Mouse (Mus musculus): Measurements from ENCODE around the gene Timm50.

Timm50 gene

GRCm38 (mm10) chr7:28311926-28312543 lies at the start of gene Timm50:
TSS of gene Timm50 (minus strand) at chr7:28312072.
- DNase-seq (ENCODE audit: low spot score), result peak; percentile 99

GRCm38 (mm10) chr7:28360291-28360690 lies 48.4 kb upstream of the Timm50 start:
- no peak for DNase-seq (ENCODE audit: low spot score)

- no peak for DNase-seq (ENCODE audit: low spot score)
These were observed 48.0 kb upstream of the Timm50 start for GRCm38 (mm10) chr7:28359854-28360253.

- DNase-seq (ENCODE audit: low spot score), result no peak
These were observed 46.6 kb upstream of the Timm50 start for GRCm38 (mm10) chr7:28358431-28358830.

- DNase-seq (ENCODE audit: low spot score), result no peak
These were observed 46.1 kb upstream of the Timm50 start for GRCm38 (mm10) chr7:28357984-28358383.

- peak; percentile 58 for DNase-seq (ENCODE audit: low spot score)
These were observed 45.1 kb upstream of the Timm50 start for GRCm38 (mm10) chr7:28356981-28357380.

GRCm38 (mm10) chr7:28355221-28355620 lies 43.3 kb upstream of the Timm50 start:
- no peak for DNase-seq (ENCODE audit: low spot score)

- DNase-seq (ENCODE audit: low spot score), result no peak
These were observed 42.7 kb upstream of the Timm50 start for GRCm38 (mm10) chr7:28354596-28354995.

- DNase-seq (ENCODE audit: low spot score), result no peak
These were observed 42.3 kb upstream of the Timm50 start for GRCm38 (mm10) chr7:28354113-28354581.

GRCm38 (mm10) chr7:28353267-28353666 lies 41.4 kb upstream of the Timm50 start:
- DNase-seq (ENCODE audit: low spot score), result no peak

- no peak for DNase-seq (ENCODE audit: low spot score)
These were observed 39.9 kb upstream of the Timm50 start for GRCm38 (mm10) chr7:28351676-28352191.

GRCm38 (mm10) chr7:28350155-28350883 lies 38.4 kb upstream of the Timm50 start, which contains the start of gene Rps16:
TSS of gene Rps16 (plus strand) at chr7:28350652.
- DNase-seq (ENCODE audit: low spot score), result peak; percentile 98

GRCm38 (mm10) chr7:28348601-28349000 lies 36.7 kb upstream of the Timm50 start:
- no peak for DNase-seq (ENCODE audit: low spot score)

- DNase-seq (ENCODE audit: low spot score), result peak; percentile 49
These were observed 35.9 kb upstream of the Timm50 start for GRCm38 (mm10) chr7:28347746-28348145.

GRCm38 (mm10) chr7:28344637-28345036 lies 32.8 kb upstream of the Timm50 start:
- no peak for DNase-seq (ENCODE audit: low spot score)

GRCm38 (mm10) chr7:28341381-28341780 lies 29.5 kb upstream of the Timm50 start:
- no peak for DNase-seq (ENCODE audit: low spot score)

- peak; percentile 83 for DNase-seq (ENCODE audit: low spot score)
These were observed 27.5 kb upstream of the Timm50 start for GRCm38 (mm10) chr7:28339213-28339917.

- peak; percentile 99 for DNase-seq (ENCODE audit: low spot score)
These were observed 26.5 kb upstream of the Timm50 start, which contains the start of gene Supt5 for GRCm38 (mm10) chr7:28338108-28338998. TSS of gene Supt5 (minus strand) at chr7:28338746.

GRCm38 (mm10) chr7:28335471-28335870 lies 23.6 kb upstream of the Timm50 start:
- no peak for DNase-seq (ENCODE audit: low spot score)

GRCm38 (mm10) chr7:28334534-28334933 lies 22.7 kb upstream of the Timm50 start:
- no peak for DNase-seq (ENCODE audit: low spot score)

- no peak for DNase-seq (ENCODE audit: low spot score)
These were observed 16.4 kb upstream of the Timm50 start for GRCm38 (mm10) chr7:28328260-28328659.
